ENCODE assay signal across 8 mouse cellular contexts in genomic region chr10:67646659-67647559, GRCm38 (mm10).
DNase-seq lines count a peak whose midpoint lies in the region; ATAC-seq and TF ChIP-seq lines count a peak whose summit lies in the region.

No protein-coding gene starts in this region.

- no peak for DNase-seq in lung, embryonic 14.5 days
- DNase-seq in lung, postnatal 25 days (ENCODE audit: low spot score), result no peak
- peak; percentile 40 for DNase-seq in embryo, embryonic 10.5 days (ENCODE audit: low spot score)
- DNase-seq in hindbrain, embryonic 14.5 days (ENCODE audit: low spot score), result peak; percentile 49
- DNase-seq in midbrain, embryonic 10.5 days (ENCODE audit: low spot score), result peak; percentile 13
- peak; percentile 72 for DNase-seq in thymus, postnatal 0 days (ENCODE audit: low spot score)
- no peak for DNase-seq in yolk sac, embryonic 10.5 days (ENCODE audit: low spot score)
- DNase-seq in layer of hippocampus, postnatal 36 days, result no peak

- TF ChIP-seq CTCF in lung, embryonic 14.5 days (IDR thresholded peaks at IDR 0.05; ENCODE audit: low read depth), result no peak

- WGBS in lung, embryonic 14.5 days, result 15% methylated on average over 14 of the region's 14 CpGs
- 8% methylated on average over 14 of the region's 14 CpGs for WGBS in hindbrain, embryonic 14.5 days
- WGBS in midbrain, embryonic 10.5 days, result 10% methylated on average over 14 of the region's 14 CpGs

- H3K27me3 ChIP-seq in lung, embryonic 14.5 days (ENCODE audit: insufficient read depth, low read length), result no peaks in the 10 kb centered on the region
- no peaks in the 10 kb centered on the region for H3K27me3 ChIP-seq in hindbrain, embryonic 14.5 days (ENCODE audit: control insufficient read depth, insufficient read depth, low read length)
- peaks cover 12% of the 10 kb centered on the region; the same call in 1 of the 2 replicates for H3K27me3 ChIP-seq in midbrain, embryonic 10.5 days (ENCODE audit: low read depth, poor library complexity, severe bottlenecking)

- no peaks in the 10 kb centered on the region for H3K36me3 ChIP-seq in lung, embryonic 14.5 days (ENCODE audit: insufficient read depth)
- H3K36me3 ChIP-seq in hindbrain, embryonic 14.5 days (replicated peaks; ENCODE audit: control insufficient read depth, insufficient read depth), result no peaks in the 10 kb centered on the region
- no peaks in the 10 kb centered on the region for H3K36me3 ChIP-seq in midbrain, embryonic 10.5 days

- H3K9ac ChIP-seq in lung, embryonic 14.5 days, result no peak overlapping the region; the same call in 1 of the 2 replicates
- H3K9ac ChIP-seq in hindbrain, embryonic 14.5 days, result no peak overlapping the region

- H3K4me2 ChIP-seq in lung, embryonic 14.5 days, result peak overlapping the region; percentile 55
- H3K4me2 ChIP-seq in hindbrain, embryonic 14.5 days (replicated peaks), result peak overlapping the region; percentile 48

- no peak overlapping the region for H3K4me3 ChIP-seq in lung, embryonic 14.5 days (ENCODE audit: low read depth, low read length)
- H3K4me3 ChIP-seq in hindbrain, embryonic 14.5 days (replicated peaks; ENCODE audit: low read length), result peak overlapping the region; percentile 15
- peak overlapping the region; percentile 32 for H3K4me3 ChIP-seq in midbrain, embryonic 10.5 days

- ATAC-seq in lung, embryonic 14.5 days (ENCODE audit: insufficient read depth), result no peak
- no peak; the same call in 1 of the 2 replicates for ATAC-seq in hindbrain, embryonic 14.5 days (ENCODE audit: low FRiP score)

- peaks cover 17% of the 10 kb centered on the region for H3K4me1 ChIP-seq in lung, embryonic 14.5 days (ENCODE audit: insufficient read depth)
- H3K4me1 ChIP-seq in hindbrain, embryonic 14.5 days (replicated peaks; ENCODE audit: control insufficient read depth, insufficient read depth, low read length), result 0 out of 2 replicates have a peak, but pooled peaks cover 13% of the 10 kb centered on the region
- H3K4me1 ChIP-seq in midbrain, embryonic 10.5 days, result peaks cover 30% of the 10 kb centered on the region

- no peak overlapping the region for H3K27ac ChIP-seq in lung, embryonic 14.5 days (ENCODE audit: low read depth)
- H3K27ac ChIP-seq in hindbrain, embryonic 14.5 days, result no peak overlapping the region
- H3K27ac ChIP-seq in midbrain, embryonic 10.5 days (replicated peaks), result no peak overlapping the region

- H3K9me3 ChIP-seq in lung, embryonic 14.5 days (ENCODE audit: low read depth, low read length), result no peaks in the 10 kb centered on the region
- H3K9me3 ChIP-seq in hindbrain, embryonic 14.5 days (ENCODE audit: control insufficient read depth, low read length), result no peaks in the 10 kb centered on the region
- H3K9me3 ChIP-seq in midbrain, embryonic 10.5 days (replicated peaks), result no peaks in the 10 kb centered on the region

Comparison
In these comparisons a context has a peak if more than half of its experiments do, and no peak if none do; other contexts are left out.
1. DNase-seq: peak in embryo, embryonic 10.5 days (single experiment), hindbrain, embryonic 14.5 days (single experiment), midbrain, embryonic 10.5 days (single experiment) and thymus, postnatal 0 days (single experiment); none in lung, embryonic 14.5 days (single experiment), lung, postnatal 25 days (single experiment), yolk sac, embryonic 10.5 days (single experiment) and layer of hippocampus, postnatal 36 days (0 of 2).